Mouse (Mus musculus): ENCODE data around the gene Dop1a.

DNA sequence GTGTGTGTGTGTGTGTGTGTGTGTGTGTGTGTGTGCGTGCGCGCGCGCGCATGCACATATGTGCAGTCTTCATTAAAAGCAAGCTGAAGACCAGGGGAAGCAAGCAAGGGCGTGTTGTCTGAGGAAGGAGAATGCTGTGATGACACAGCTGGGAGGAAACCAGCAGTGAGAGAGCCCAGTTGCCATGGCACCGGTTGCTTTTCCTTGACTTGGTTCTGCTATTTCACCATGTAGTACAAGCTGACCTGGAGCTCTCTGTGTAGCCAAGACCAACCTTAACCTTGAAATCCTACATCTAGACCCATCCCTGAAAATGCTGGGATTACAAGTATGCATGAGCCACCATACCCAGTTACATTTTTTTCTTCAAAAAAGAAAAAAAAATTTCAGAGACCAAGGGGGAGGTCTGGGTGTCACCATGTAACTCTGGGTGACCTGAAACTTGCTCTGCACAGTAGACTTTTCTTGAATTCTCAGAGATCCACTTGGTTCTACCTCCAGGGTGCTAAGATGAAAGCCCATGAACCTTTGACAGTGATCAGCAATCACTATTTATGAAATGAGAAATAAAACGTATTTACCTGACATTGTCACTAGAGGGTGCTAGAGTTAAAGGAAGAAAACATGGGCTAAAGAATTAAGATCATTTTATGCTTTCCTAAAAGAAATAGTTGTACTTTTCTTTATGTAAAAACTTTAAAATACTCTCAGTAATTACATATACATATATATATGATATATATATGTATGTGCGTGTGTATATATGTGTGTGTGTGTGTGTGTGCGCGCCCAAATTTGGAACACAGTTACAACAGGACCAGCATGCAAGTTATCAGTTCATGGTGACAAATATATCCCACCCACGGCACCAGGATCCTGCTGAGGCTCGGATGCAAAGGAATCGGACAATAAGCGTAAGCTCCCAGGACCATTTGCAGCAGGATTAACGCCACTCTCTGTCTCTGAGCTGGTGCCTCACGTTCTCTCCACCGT is 126.0 kb downstream of the Dop1a start:
- TF ChIP-seq POLR2A (IDR thresholded peaks at IDR 0.05; ENCODE audit: control insufficient read depth, extremely low read depth, insufficient read depth, low read length, poor library complexity) (no peak), CTCF (IDR thresholded peaks at IDR 0.05; ENCODE audit: borderline replicate concordance, control insufficient read depth, extremely low read depth, insufficient read depth, low read length, poor library complexity) (0 out of 2 replicates have a peak, but pooled peaks have one; percentile 24)

All from thymus, adult 2 months (tissue).